Mouse (Mus musculus): ENCODE measurements at regions not wholly inside any gene's neighbourhood (a gene's known extent, or its start where the extent isn't known, plus 50 kb on each side); places are given as distances from the start of the nearest gene placed in this dataset.

GRCm38 (mm10) chr14:26357996-26358395 lies 100.2 kb downstream of the Duxbl3 start:
- 62% methylated on average over 8 of the region's 8 CpGs for WGBS
- Histone ChIP-seq H3K27ac (replicated peaks in 1 of 2; ENCODE audit: control insufficient read depth in 1 of 2, insufficient read depth in 1 of 2, low read depth in 2 of 2, low read length in 2 of 2) (no peak overlapping the region), H3K4me3 (ENCODE audit: control insufficient read depth in 1 of 2, insufficient read depth in 1 of 2, low read depth in 1 of 2, low read length in 2 of 2) (no peak overlapping the region), H3K27me3 (ENCODE audit: control insufficient read depth, insufficient read depth, low read length) (no peaks in the 10 kb centered on the region), H3K4me2 (ENCODE audit: low read length) (no peak overlapping the region), H3K9ac (ENCODE audit: low read length) (no peak overlapping the region), H3K4me1 (ENCODE audit: control insufficient read depth in 2 of 2, insufficient read depth in 2 of 2, low read length in 2 of 2) (peaks cover 11 to 14% of the 10 kb centered on the region in 2 experiments), H3K9me3 (ENCODE audit: control insufficient read depth, low read length) (no peaks in the 10 kb centered on the region), H3K36me3 (ENCODE audit: control insufficient read depth, insufficient read depth, low read length) (no peaks in the 10 kb centered on the region)
- ATAC-seq (ENCODE audit: insufficient number of reproducible peaks, insufficient read depth, low FRiP score, low read depth) = no peak

GRCm38 (mm10) chr14:26360071-26360470 lies 102.3 kb downstream of the Duxbl3 start:
- Histone ChIP-seq H3K4me1 (ENCODE audit: control insufficient read depth in 2 of 2, insufficient read depth in 2 of 2, low read length in 2 of 2) (peaks cover 11 to 14% of the 10 kb centered on the region in 2 experiments), H3K4me2 (ENCODE audit: low read length) (no peak overlapping the region), H3K9me3 (ENCODE audit: control insufficient read depth, low read length) (no peaks in the 10 kb centered on the region), H3K27ac (replicated peaks in 1 of 2; ENCODE audit: control insufficient read depth in 1 of 2, insufficient read depth in 1 of 2, low read depth in 2 of 2, low read length in 2 of 2) (no peak overlapping the region), H3K9ac (ENCODE audit: low read length) (no peak overlapping the region), H3K4me3 (ENCODE audit: control insufficient read depth in 1 of 2, insufficient read depth in 1 of 2, low read depth in 1 of 2, low read length in 2 of 2) (no peak overlapping the region), H3K36me3 (ENCODE audit: control insufficient read depth, insufficient read depth, low read length) (no peaks in the 10 kb centered on the region), H3K27me3 (ENCODE audit: control insufficient read depth, insufficient read depth, low read length) (no peaks in the 10 kb centered on the region)
- WGBS = 65% methylated on average over 4 of the region's 4 CpGs
- no peak for ATAC-seq (ENCODE audit: insufficient number of reproducible peaks, insufficient read depth, low FRiP score, low read depth)

GRCm38 (mm10) chr14:26361206-26361605 lies 103.4 kb downstream of the Duxbl3 start:
- Histone ChIP-seq H3K27me3 (ENCODE audit: control insufficient read depth, insufficient read depth, low read length) (no peaks in the 10 kb centered on the region), H3K36me3 (ENCODE audit: control insufficient read depth, insufficient read depth, low read length) (no peaks in the 10 kb centered on the region), H3K9me3 (ENCODE audit: control insufficient read depth, low read length) (no peaks in the 10 kb centered on the region), H3K9ac (ENCODE audit: low read length) (no peak overlapping the region), H3K27ac (replicated peaks in 1 of 2; ENCODE audit: control insufficient read depth in 1 of 2, insufficient read depth in 1 of 2, low read depth in 2 of 2, low read length in 2 of 2) (no peak overlapping the region), H3K4me2 (ENCODE audit: low read length) (no peak overlapping the region), H3K4me1 (ENCODE audit: control insufficient read depth in 2 of 2, insufficient read depth in 2 of 2, low read length in 2 of 2) (peaks cover 11 to 14% of the 10 kb centered on the region in 2 experiments), H3K4me3 (ENCODE audit: control insufficient read depth in 1 of 2, insufficient read depth in 1 of 2, low read depth in 1 of 2, low read length in 2 of 2) (no peak overlapping the region)
- 85% methylated on average over 3 of the region's 3 CpGs for WGBS
- ATAC-seq (ENCODE audit: insufficient number of reproducible peaks, insufficient read depth, low FRiP score, low read depth) = no peak
